Mouse (Mus musculus) spleen, postnatal 10 days (tissue): ENCODE data around the gene Mrpl54.
"Not testable (repeated sequence)": the region's sequence is repeated elsewhere in the genome, so short reads cannot be mapped to it uniquely, and the experiment has no call there.

Experiments
- DNase-seq, 2 experiments: peaks; one replicate each; pipeline ENCODE4 v3.0.0; 2021 to 2022; ENCODE audit warnings: low spot score in 2 of 2

Mrpl54 gene

GRCm38 (mm10) chr10:81229735-81230437, 36.8 kb downstream of the Mrpl54 start:
- DNase-seq: no peak

GRCm38 (mm10) chr10:81223731-81224130, 43.0 kb downstream of the Mrpl54 start:
- DNase-seq: not testable (repeated sequence)

GRCm38 (mm10) chr10:81221402-81222015, 45.2 kb downstream of the Mrpl54 start:
- DNase-seq: no peak

GRCm38 (mm10) chr10:81217964-81218363, 48.8 kb downstream of the Mrpl54 start:
- peak; percentile 74 to 87 for DNase-seq

GRCm38 (mm10) chr10:81217267-81217666, 49.5 kb downstream of the Mrpl54 start:
- peak in 1 of 2 experiments; percentile 67 for DNase-seq

GRCm38 (mm10) chr10:81216810-81217209, 49.9 kb downstream of the Mrpl54 start:
- no peak for DNase-seq

GRCm38 (mm10) chr10:81216260-81216659, 50.5 kb downstream of the Mrpl54 start:
- DNase-seq: no peak
